Mouse (Mus musculus) megakaryocyte, embryonic 14.5 days (primary cell): ENCODE data around the gene Lgr5.

ENCODE experiments used
- FLI1 ChIP-seq: IDR thresholded peaks from 2 replicates; pipeline ENCODE4 v1.6.1; 2012; ENCODE audit warnings: low read length, inconsistent platforms, mixed read lengths
- GATA1 ChIP-seq: IDR thresholded peaks from 3 replicates; pipeline ENCODE4 v1.6.1; 2012; ENCODE audit warnings: mixed read lengths, low read length, inconsistent platforms, borderline replicate concordance

GRCm38 (mm10) chr10:115518845-115519244, 68.7 kb downstream of the Lgr5 start:
- TF ChIP-seq GATA1 (no peak), FLI1 (no peak)
